Mouse (Mus musculus) kidney, embryonic 14.5 days (tissue): ENCODE measurements at regions not wholly inside any gene's neighbourhood (a gene's known extent, or its start where the extent isn't known, plus 50 kb on each side); places are given as distances from the start of the nearest gene placed in this dataset.

Experiments
- ATAC-seq: fragments of 200-750 bp; cut with Nextera tagmentation; 2 replicates; pipeline ENCODE4 v1.8.0; 2017; ENCODE audit warnings: moderate number of reproducible peaks, mild to moderate bottlenecking, moderate TSS enrichment, moderate library complexity; ENCODE audit not compliant: low FRiP score, low TSS enrichment
- H3K27ac ChIP-seq: fragments of 300-500 bp; sonication (generic); 2 replicates; pipeline ENCODE4 v1.5.1; 2014; ENCODE audit warnings: low read depth, mild to moderate bottlenecking, low read length, moderate library complexity, mixed read lengths
- H3K27me3 ChIP-seq: fragments of 300-500 bp; sonication (generic); 2 replicates; pipeline ENCODE4 v1.6.1; 2014; ENCODE audit warnings: mild to moderate bottlenecking, low read length; ENCODE audit not compliant: control insufficient read depth, insufficient read depth
- H3K36me3 ChIP-seq: fragments of 300-500 bp; sonication (generic); 2 replicates; pipeline ENCODE4 v1.6.1; 2014; ENCODE audit warnings: low read length, mixed read lengths; ENCODE audit not compliant: control insufficient read depth, insufficient read depth
- H3K4me1 ChIP-seq: fragments of 300-500 bp; sonication (generic); 2 replicates; pipeline ENCODE4 v1.6.1; 2014; ENCODE audit warnings: low read length, mixed read lengths; ENCODE audit not compliant: control insufficient read depth, insufficient read depth
- H3K4me2 ChIP-seq: fragments of 300-500 bp; sonication (generic); replicated peaks from 2 replicates; pipeline ENCODE4 v1.6.1; 2014; ENCODE audit warnings: low read depth, mild to moderate bottlenecking, low read length
- H3K4me3 ChIP-seq: fragments of 300-500 bp; sonication (generic); 2 replicates; pipeline ENCODE4 v1.5.1; 2014; ENCODE audit warnings: mild to moderate bottlenecking, low read length
- H3K9ac ChIP-seq: fragments of 300-500 bp; sonication (generic); 2 replicates; pipeline ENCODE4 v1.6.1; 2014; ENCODE audit warnings: low read depth, mild to moderate bottlenecking, low read length, moderate library complexity
- H3K9me3 ChIP-seq: fragments of 300-500 bp; sonication (generic); 2 replicates; pipeline ENCODE4 v1.6.1; 2016; ENCODE audit warnings: low read length; ENCODE audit not compliant: control insufficient read depth
- WGBS: fragments of 180-500 bp; shearing (Covaris S2); extraction: QIAGEN DNeasy Blood & Tissue Kit; methylation state at CpG from one replicate; pipeline ENCODE4 v1.1.7; 2014; 5-methylcytosine and 5-hydroxymethylcytosine counted together

DNA sequence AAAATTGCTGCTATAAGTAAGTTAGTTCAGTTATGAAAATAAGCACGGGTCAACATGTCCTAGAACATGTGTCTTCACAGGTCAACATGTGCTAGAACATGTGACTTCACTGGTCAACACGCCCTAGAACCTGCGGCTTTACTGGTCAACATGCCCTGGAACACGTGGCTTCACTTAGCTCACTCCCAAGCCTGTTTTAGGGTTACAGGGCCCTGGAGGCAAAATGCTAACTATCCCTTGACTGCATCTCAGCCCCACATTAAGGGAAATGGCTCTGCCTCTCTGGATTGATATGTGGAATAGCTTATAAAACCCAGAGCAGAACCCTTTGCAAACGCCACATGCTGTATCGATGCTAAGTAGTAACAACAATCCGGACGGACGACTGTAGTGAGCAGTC lies 67.8 kb downstream of the Nkx6-1 start:
- Histone ChIP-seq H3K4me1 (no peaks in the 10 kb centered on the region), H3K27ac (no peak overlapping the region), H3K4me3 (no peak overlapping the region), H3K9ac (no peak overlapping the region), H3K36me3 (no peaks in the 10 kb centered on the region), H3K4me2 (no peak overlapping the region), H3K27me3 (no peaks in the 10 kb centered on the region), H3K9me3 (no peaks in the 10 kb centered on the region)
- WGBS = 93% methylated on average over 9 of the region's 9 CpGs
- no peak for ATAC-seq

GRCm38 (mm10) chr5:101591236-101591635 lies 73.6 kb downstream of the Nkx6-1 start:
- H3K4me3 ChIP-seq = no peak overlapping the region
- H3K27ac ChIP-seq = no peak overlapping the region
- ATAC-seq = no peak
- H3K4me1 ChIP-seq = no peaks in the 10 kb centered on the region
- H3K36me3 ChIP-seq = no peaks in the 10 kb centered on the region
- WGBS = 72% methylated on average over 5 of the region's 5 CpGs
- H3K4me2 ChIP-seq = no peak overlapping the region
- H3K9ac ChIP-seq = no peak overlapping the region
- no peaks in the 10 kb centered on the region for H3K27me3 ChIP-seq
- H3K9me3 ChIP-seq = no peaks in the 10 kb centered on the region

DNA sequence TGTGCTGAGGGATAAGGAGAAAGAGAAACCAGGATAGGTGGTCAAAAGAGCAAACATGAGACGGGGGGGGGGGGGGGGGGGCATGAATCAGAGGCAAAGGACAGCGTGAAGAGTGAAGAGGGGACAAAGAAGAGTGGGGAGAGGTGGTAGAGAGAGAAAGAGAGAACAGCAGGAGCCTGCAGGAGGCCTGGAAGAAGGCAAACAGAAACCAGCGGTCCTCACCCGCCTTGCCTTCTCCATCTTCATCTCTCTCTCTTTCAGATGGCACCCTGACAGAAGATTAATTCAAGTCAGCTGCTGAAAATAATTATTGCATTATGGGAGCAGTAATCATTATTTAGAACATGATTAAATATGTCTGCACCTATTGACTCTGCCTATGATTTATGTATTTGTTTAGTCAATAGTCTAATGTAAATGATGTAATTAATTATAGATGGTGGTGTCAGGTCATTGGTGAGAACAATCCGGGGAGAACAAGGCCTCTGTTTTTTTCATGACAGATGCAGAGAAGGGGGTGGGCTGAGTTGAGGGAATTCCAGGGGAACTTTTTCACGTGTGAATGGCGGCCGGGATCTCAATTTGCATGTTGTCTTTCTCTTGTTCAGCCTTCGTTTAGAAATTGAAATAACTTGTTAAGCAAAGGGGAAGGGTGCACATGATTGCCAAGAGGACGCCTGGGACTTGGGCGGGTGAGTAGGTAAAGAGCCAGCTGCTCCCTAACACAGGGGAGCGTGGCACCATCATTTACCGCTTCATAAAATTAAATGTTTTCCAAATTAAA lies 74.3 kb downstream of the Nkx6-1 start:
- no peak overlapping the region for H3K9ac ChIP-seq
- H3K4me1 ChIP-seq = no peaks in the 10 kb centered on the region
- no peak overlapping the region for H3K27ac ChIP-seq
- H3K27me3 ChIP-seq = no peaks in the 10 kb centered on the region
- no peaks in the 10 kb centered on the region for H3K9me3 ChIP-seq
- ATAC-seq = no peak
- WGBS = 56% methylated on average over 13 of the region's 13 CpGs
- no peak overlapping the region for H3K4me2 ChIP-seq
- no peak overlapping the region for H3K4me3 ChIP-seq
- H3K36me3 ChIP-seq = no peaks in the 10 kb centered on the region

DNA sequence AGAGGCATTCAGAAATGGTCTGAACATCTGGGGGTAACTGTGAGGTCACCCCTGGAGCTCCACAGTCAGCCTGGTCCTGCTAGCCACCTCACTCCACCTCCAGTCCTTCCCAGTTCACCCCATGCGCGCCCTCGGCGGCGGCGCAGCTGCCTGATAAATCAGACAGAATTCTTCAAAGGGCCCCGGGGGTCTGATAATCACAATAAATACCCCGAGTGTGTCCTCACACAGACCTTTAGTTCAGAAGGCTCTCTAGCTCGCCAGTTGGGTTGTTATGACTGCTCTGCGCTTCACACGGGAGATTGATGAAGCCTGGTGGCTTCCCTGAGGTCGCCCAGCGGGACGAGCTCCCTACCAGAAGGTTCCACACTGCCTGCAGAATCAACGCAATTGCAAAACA lies 91.8 kb downstream of the Nkx6-1 start:
- ATAC-seq = no peak
- H3K27me3 ChIP-seq = peaks cover 6% of the 10 kb centered on the region; the same call in 1 of the 2 replicates
- H3K4me3 ChIP-seq = no peak overlapping the region
- H3K4me1 ChIP-seq = no peaks in the 10 kb centered on the region
- H3K36me3 ChIP-seq = no peaks in the 10 kb centered on the region
- H3K27ac ChIP-seq = no peak overlapping the region
- H3K4me2 ChIP-seq = no peak overlapping the region
- no peaks in the 10 kb centered on the region for H3K9me3 ChIP-seq
- H3K9ac ChIP-seq = no peak overlapping the region
- 71% methylated on average over 15 of the region's 15 CpGs for WGBS

DNA sequence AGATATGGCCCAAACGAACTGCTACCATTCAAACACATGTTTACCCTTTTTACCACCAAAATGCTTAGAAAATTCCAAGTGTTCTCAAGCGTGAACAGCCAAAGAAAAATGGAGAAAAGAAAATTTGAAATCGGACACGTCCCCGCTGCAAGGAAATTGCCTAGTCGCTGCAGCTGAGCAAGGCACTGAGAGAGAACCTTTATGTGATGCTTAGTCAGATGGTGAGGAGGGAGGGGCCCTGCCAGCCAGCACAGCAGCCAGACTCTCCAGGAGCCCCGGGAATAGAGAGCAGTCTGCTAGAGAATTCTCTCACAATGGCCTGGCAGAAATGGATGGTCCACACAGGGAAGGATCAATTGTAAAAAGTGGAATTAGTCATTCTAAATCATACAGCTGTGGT lies 99.0 kb downstream of the Nkx6-1 start:
- WGBS = 43% methylated on average over 7 of the region's 7 CpGs
- Histone ChIP-seq H3K4me2 (no peak overlapping the region), H3K36me3 (no peaks in the 10 kb centered on the region), H3K4me3 (no peak overlapping the region), H3K4me1 (no peaks in the 10 kb centered on the region), H3K27ac (no peak overlapping the region), H3K9ac (no peak overlapping the region), H3K27me3 (no peaks in the 10 kb centered on the region), H3K9me3 (no peaks in the 10 kb centered on the region)
- no peak for ATAC-seq

GRCm38 (mm10) chr5:101560366-101560765 lies 104.4 kb downstream of the Nkx6-1 start:
- H3K27me3 ChIP-seq = no peaks in the 10 kb centered on the region
- H3K9me3 ChIP-seq = no peaks in the 10 kb centered on the region
- no peak overlapping the region for H3K9ac ChIP-seq
- ATAC-seq = no peak
- H3K4me1 ChIP-seq = no peaks in the 10 kb centered on the region
- H3K27ac ChIP-seq = no peak overlapping the region
- H3K4me3 ChIP-seq = no peak overlapping the region
- H3K36me3 ChIP-seq = no peaks in the 10 kb centered on the region
- H3K4me2 ChIP-seq = no peak overlapping the region

- no peak overlapping the region for H3K27ac ChIP-seq
- H3K4me1 ChIP-seq = no peaks in the 10 kb centered on the region
- H3K9me3 ChIP-seq = no peaks in the 10 kb centered on the region
- no peak overlapping the region for H3K9ac ChIP-seq
- no peaks in the 10 kb centered on the region for H3K36me3 ChIP-seq
- no peak overlapping the region for H3K4me3 ChIP-seq
- no peak overlapping the region for H3K4me2 ChIP-seq
- no peaks in the 10 kb centered on the region for H3K27me3 ChIP-seq
- 68% methylated on average over 13 of the region's 13 CpGs for WGBS
- no peak for ATAC-seq
Observed at GRCm38 (mm10) chr5:101558279-101558987, 106.4 kb downstream of the Nkx6-1 start.

DNA sequence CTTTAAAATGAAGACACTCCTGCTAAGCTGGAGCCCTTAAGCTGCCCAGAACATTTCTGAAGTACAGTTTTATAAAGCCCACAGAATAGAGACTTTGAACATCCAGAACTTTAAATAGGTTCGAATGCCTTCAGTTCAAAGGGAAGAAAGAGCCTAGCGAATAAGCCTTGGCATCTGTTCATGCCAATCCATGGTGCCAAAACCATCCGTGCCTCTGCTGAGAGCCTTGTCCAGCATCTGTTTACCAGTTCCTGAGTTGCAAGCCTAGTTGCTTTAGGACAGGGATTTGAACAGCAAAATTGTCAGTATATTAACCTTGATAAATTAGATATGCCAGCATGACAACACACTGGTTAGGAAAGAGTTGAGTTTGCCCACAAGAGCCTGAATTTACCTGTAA lies 107.6 kb downstream of the Nkx6-1 start:
- H3K4me3 ChIP-seq = no peak overlapping the region
- H3K9ac ChIP-seq = no peak overlapping the region
- WGBS = 94% methylated on average over 3 of the region's 3 CpGs
- H3K9me3 ChIP-seq = no peaks in the 10 kb centered on the region
- no peak overlapping the region for H3K27ac ChIP-seq
- no peak overlapping the region for H3K4me2 ChIP-seq
- no peaks in the 10 kb centered on the region for H3K4me1 ChIP-seq
- no peaks in the 10 kb centered on the region for H3K36me3 ChIP-seq
- no peaks in the 10 kb centered on the region for H3K27me3 ChIP-seq
- no peak for ATAC-seq

DNA sequence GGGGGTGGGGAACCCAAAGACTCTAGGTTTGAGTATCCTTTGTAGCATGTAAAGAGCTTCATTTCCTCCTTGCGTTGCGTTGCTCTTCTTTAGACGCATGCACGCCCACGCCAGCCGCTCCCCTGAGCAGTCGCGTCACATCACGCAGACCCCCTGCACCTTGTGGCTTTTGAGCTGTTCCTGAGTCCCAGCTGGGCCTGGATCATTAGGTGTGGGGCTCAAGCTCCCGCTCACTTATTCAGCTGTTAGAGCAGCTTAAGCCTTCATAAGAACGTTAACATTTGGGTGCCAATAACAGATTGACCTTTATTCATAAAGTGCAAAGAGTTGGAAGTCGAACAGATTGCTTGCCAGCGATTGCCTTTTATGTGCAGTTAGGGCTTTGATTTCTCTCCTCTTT lies 121.5 kb downstream of the Nkx6-1 start:
- Histone ChIP-seq H3K9ac (no peak overlapping the region), H3K4me3 (no peak overlapping the region), H3K4me1 (no peaks in the 10 kb centered on the region), H3K27ac (no peak overlapping the region), H3K9me3 (no peaks in the 10 kb centered on the region), H3K27me3 (peaks cover 41% of the 10 kb centered on the region), H3K4me2 (no peak overlapping the region), H3K36me3 (no peaks in the 10 kb centered on the region)
- 41% methylated on average over 13 of the region's 13 CpGs for WGBS
- no peak for ATAC-seq
